Mouse (Mus musculus) cerebellum, adult 2 months (tissue): Measurements from ENCODE around the gene Prima1.

ENCODE experiments used
- CTCF ChIP-seq: fragments of 200-500 bp; IDR thresholded peaks from 2 replicates; pipeline ENCODE4 v1.5.1; 2011; ENCODE audit warnings: low read depth, mild to moderate bottlenecking, control low read depth, low read length, moderate library complexity, borderline replicate concordance; ENCODE audit not compliant: insufficient read depth
- POLR2A ChIP-seq: fragments of 200-500 bp; IDR thresholded peaks from 2 replicates; pipeline ENCODE4 v1.6.1; 2011; ENCODE audit warnings: low read length, control low read depth, borderline replicate concordance; ENCODE audit not compliant: insufficient read depth

GRCm38 (mm10) chr12:103192996-103193395 lies 49.0 kb downstream of the Prima1 start:
- TF ChIP-seq CTCF (no peak), POLR2A (no peak)
